Mouse (Mus musculus): Measurements from ENCODE around the gene Fry. TPM values are rescaled to one million over a fixed set of nuclear protein-coding genes. Genes with fewer than 3 reads are reported as not detected.

Fry gene
- total RNA-seq, 2 experiments from 2014 or later, result 41.0 to 43.4 TPM

DNA sequence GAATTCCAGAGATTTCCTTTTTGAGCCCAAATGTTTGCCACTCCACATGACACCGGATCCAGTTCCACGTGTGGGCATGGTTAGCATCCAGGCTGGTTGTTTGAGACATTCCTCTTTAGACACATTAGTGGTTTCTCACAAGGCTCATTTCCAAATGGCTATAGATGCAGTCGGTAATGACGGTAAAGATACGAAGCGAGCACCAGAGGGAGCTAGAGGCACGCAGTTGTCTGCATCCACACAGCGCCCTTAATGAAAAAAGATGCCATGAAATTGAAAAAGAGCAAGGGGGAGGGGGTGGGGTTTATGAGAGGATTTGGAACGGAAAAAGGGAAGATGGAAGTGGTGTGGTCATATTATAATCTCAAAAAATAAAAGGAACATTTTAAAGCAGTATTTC, 50.3 kb downstream of the Fry start:
- peak in 1 of 2 experiments; percentile 16 for DNase-seq (ENCODE audit: low spot score in 2 of 2)

GRCm38 (mm10) chr5:150171562-150171961, 53.1 kb downstream of the Fry start:
- no peak for DNase-seq (ENCODE audit: low spot score in 2 of 2)

- DNase-seq (ENCODE audit: low spot score in 2 of 2), result no peak
Observed at GRCm38 (mm10) chr5:150173869-150174268, 55.4 kb downstream of the Fry start.

DNA sequence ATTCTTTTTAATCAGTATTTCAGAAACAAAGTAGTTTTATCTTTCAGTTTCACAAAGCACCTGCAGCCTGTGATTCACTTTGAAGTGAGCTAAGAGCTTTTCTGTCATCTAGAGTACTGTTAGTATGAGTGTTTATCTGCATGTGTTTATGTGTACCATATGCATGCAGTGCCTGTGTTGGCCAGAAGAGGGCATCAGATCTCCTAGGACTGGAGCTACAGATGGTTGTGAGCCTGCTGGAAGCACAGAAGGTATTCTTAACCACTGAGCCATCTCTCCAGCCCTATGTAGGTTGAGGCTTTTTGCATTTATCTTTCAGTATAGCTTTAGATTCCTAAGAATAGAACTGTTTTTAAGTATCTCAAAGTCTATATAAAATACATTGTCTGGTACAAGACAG, 56.5 kb downstream of the Fry start:
- DNase-seq (ENCODE audit: low spot score in 2 of 2), result no peak

DNA sequence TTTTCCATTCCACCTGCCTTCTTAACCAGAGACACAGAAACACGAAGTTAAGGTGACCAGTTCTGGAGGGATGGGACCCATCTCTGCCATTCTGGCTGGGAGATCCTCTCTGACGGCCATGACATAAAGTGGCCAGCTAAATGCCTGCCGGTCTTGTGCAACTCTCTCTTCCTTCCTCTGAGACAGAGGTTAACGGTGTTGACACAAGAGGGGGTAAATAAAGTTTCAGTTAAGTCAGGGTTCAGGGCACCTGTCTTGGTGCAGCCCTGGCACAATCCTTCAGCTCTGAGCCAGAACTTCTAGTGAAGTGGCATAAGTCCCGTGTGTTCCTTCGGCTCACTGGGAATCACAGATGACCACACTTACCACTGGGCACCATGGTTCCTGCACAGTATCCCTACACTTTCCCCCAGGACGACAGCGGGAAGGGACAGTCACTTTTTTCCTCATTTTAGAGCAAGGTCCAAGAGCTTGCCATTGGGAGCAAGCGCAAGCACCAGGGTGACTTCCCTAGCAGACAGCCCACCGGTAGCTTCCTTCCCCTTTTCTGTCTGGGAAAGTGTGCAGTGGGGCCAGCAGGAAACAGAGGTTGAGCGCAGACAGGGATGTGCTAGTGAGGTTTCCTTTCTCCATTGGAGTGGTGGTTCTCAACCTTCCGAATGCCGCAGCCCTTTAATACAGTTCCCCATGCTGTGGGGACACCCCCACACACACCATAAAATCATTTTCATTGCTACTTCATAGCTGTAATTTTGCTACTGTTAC, 58.0 kb downstream of the Fry start:
- no peak for DNase-seq (ENCODE audit: low spot score in 2 of 2)

DNA sequence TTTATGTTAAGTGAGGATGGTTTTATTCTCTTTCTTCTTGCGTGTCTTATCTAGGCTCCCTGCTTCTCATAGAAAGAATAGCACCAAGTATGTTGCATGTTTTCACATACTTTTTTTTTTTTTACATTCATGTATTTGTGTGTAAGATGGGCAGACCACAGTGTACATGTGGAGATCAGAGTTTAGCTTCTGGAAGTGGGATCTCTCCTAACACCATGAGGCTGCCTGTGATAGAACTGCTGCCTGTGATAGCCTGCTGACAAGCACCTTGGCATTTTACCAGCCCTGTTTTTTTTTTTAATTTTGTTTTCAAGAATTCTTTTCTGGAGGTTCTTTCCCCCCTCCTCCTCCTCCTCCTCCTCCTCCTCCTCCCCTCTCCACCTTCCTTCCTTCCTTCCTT, 59.3 kb downstream of the Fry start:
- no peak for DNase-seq (ENCODE audit: low spot score in 2 of 2)

- DNase-seq (ENCODE audit: low spot score in 2 of 2), result no peak
Observed at GRCm38 (mm10) chr5:150178194-150178801, 59.9 kb downstream of the Fry start.

GRCm38 (mm10) chr5:150180985-150181607, 62.7 kb downstream of the Fry start:
- DNase-seq (ENCODE audit: low spot score in 2 of 2), result no peak

- no peak for DNase-seq (ENCODE audit: low spot score in 2 of 2)
Observed at GRCm38 (mm10) chr5:150184959-150185358, 66.5 kb downstream of the Fry start.

- no peak for DNase-seq (ENCODE audit: low spot score in 2 of 2)
Observed at GRCm38 (mm10) chr5:150186121-150186520, 67.7 kb downstream of the Fry start.

GRCm38 (mm10) chr5:150186676-150187075, 68.2 kb downstream of the Fry start:
- no peak for DNase-seq (ENCODE audit: low spot score in 2 of 2)

DNA sequence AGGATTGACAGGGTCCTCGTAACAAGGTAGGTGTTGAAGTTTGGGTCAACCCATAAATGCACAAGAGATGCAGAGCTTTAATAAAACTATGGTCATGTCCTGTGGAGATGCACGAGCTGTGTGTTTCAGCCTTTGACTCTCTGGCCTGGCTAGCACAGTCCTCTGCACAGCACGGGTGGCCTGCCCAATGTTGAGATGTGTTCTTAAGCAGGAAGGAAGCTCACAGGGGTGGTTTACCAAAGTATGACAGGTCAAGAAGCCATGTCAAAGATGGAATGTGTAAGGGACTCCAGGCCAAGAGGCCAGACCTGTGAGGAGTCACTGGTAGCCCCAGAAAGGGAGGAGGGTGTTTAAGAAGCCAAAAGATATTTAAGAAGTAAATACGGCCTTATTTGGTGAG, 69.6 kb downstream of the Fry start:
- DNase-seq (ENCODE audit: low spot score in 2 of 2), result no peak

DNA sequence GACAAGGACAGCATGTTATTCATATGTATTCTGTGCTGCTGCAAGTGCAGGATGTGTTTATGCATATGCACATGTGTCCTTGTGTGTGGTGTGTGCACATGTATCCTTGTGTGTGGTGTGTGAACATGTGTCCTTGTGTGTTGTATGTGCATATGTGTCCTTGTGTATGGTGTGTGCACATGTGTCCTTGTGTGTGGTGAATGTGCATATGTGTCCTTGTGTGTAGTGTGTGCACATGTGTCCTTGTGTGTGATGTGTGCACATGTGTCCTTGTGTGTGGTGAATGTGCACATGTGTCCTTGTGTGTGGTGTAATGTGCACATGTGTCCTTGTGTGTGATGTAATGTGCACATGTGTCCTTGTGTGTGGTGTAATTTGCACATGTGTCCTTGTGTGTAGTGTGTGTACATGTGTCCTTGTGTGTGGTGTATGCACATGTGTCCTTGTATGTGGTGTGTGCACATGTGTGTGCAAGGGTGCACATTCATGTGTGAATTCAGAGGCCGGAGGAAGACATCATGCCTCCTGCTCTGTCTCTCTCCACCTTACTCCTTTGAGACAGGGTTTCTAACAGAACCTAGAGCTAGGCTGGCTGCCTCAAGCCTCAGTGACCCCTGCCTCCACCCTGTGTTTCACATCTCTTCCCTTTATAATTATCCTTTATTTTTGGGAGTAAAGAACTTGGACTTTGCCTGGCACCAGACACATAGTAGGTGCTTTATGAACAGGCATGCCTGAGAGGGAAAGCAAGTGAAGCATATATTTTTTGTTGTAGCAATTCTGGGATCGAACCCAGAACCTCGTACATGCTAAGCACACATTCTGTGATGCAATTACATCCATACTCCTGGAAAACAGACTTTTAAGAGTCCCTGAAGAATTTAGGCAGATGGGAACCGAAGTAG, 72.3 kb downstream of the Fry start:
- DNase-seq (ENCODE audit: low spot score in 2 of 2), result no peak

DNA sequence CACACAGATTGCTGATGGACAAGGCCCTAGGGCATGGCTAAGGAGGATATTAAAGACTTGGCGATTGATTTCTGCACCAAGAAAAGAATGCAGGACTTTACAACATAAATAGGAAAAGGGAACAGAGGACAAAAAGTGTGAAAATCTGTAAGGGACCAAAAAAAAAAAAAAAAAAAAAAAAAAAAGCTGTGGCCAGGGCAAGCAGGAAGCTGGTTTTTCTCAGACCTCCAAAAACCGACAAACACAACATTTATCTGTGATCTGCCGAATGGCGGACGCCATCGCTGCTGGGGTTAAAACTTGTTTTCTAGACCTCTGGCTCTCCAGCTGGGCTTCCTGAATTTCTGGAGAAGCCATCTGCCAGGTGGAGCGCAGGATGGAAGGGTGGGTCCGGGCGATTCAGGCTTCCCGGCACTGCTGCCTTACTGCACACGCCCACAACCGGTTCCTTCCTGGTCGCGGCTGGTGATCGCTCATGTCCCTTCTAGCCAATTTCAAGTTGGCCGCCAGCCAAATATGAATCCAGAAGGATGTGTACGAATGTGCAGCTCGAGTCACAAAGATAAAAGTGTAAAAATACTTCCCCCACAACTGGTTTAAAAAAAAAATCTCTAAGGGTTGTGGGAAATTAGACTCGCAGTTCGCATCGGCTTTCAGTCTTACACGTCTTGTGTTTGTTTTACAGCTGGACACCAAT, 77.2 kb downstream of the Fry start:
- peak; percentile 18 to 60 for DNase-seq (ENCODE audit: low spot score in 2 of 2)

GRCm38 (mm10) chr5:150196211-150196585, 77.8 kb downstream of the Fry start:
- DNase-seq (ENCODE audit: low spot score in 2 of 2), result no peak

DNA sequence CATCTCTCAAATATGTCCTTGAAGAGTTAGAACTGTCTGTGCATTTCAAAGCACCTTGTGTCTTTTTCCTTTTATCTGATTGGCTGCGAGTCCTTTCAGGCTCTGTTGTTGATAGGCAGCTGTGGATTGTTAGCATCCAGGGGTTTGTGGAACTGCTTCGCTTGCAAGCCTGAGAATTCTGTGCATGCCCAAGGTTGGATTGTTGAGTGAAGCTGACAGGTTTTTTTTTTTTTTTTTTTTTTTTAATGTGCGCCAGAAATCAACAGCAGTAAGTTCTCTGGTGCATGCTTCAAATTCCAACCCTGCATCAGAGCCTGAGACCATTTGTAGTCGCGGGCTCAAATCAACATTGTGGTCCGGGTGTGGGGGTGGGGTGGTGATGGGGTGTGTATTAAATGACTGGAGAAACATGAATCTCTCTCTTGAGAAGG, 78.5 kb downstream of the Fry start:
- DNase-seq (ENCODE audit: low spot score in 2 of 2), result no peak

DNA sequence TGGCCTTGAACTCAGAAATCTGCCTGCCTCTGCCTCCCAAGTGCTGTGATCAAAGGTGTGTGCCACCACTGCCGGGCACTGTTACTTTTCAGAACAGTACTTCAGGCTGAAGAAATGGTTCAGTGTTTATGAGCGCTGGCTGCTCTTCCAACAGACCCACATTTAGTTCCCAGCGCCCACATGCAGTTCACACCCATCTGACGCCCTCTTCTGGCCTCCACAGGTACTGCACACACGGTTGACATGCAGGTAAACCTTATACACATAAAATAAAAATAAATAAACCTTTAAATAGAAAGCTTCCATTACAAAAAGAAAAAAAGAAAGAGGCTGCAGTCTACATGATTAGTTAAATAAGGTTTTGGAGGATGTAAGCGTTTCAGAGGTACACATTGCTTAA, 88.3 kb downstream of the Fry start:
- no peak for DNase-seq (ENCODE audit: low spot score in 2 of 2)

GRCm38 (mm10) chr5:150207596-150207995, 89.2 kb downstream of the Fry start:
- no peak for DNase-seq (ENCODE audit: low spot score in 2 of 2)

- DNase-seq (ENCODE audit: low spot score in 2 of 2), result no peak
Observed at GRCm38 (mm10) chr5:150208009-150208408, 89.6 kb downstream of the Fry start.

DNA sequence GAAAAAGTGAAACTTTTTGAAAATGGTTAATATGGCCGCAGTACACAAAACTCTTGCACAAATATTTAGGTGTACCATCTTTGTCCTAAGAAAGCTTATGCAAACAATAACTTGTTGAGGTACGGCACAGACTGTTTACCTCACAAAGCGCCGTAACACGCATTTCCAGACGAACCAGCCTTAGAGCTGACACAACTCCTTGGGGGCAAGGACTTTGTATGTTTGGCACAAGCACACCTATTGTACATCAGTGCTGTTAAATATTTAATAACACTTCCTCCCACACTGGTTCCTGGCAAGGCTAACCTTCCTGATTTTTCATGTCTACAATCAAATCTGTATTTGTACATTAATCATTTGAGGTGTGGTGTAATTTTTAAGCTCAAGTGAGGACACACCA, 95.6 kb downstream of the Fry start:
- DNase-seq (ENCODE audit: low spot score in 2 of 2), result no peak

DNA sequence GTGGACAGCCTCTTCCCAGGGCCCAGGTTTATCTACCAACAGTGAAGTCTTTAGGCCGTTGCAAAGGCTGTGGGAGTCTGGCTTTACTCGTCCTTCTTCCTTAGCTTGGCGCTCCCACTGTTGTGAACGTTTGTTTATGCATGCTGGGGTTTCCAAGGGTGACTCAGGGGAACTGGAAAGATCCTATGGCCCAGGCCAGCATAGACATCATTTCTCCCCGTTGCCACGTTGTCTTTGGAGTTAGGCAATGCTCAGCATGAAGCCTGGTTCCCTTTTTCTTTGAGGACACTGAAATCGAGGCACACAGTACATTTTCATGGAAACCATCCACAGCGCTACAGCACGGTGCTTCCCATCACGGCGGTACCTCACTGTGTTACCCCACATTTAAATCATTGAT, 97.6 kb downstream of the Fry start:
- no peak for DNase-seq (ENCODE audit: low spot score in 2 of 2)

All from adrenal gland, postnatal 4 days (tissue).